Mouse (Mus musculus) thymus, adult 2 months (tissue): Measurements from ENCODE around the gene U2af1l4. TPM values are rescaled to one million over a fixed set of nuclear protein-coding genes. Genes with fewer than 3 reads are reported as not detected.

ENCODE experiments used
- DNase-seq: peaks from one replicate; pipeline ENCODE4 v3.0.0; 2021
- H3K27ac ChIP-seq: fragments of 200-500 bp; 2 replicates; pipeline ENCODE4 v1.5.1; 2012; ENCODE audit warnings: low read length, control low read depth; ENCODE audit not compliant: control insufficient read depth, insufficient read depth
- H3K27me3 ChIP-seq: fragments of 200-500 bp; 2 replicates; pipeline ENCODE4 v1.6.1; 2012; ENCODE audit warnings: mild to moderate bottlenecking, low read length, moderate library complexity, mixed read lengths; ENCODE audit not compliant: control insufficient read depth, insufficient read depth
- H3K36me3 ChIP-seq: fragments of 200-500 bp; 2 replicates; pipeline ENCODE4 v1.6.1; 2012; ENCODE audit warnings: mild to moderate bottlenecking, low read length, moderate library complexity; ENCODE audit not compliant: control insufficient read depth, insufficient read depth
- H3K4me1 ChIP-seq: fragments of 200-500 bp; replicated peaks from 2 replicates; pipeline ENCODE4 v1.6.1; 2012; ENCODE audit warnings: low read length; ENCODE audit not compliant: control insufficient read depth, insufficient read depth
- H3K4me3 ChIP-seq: fragments of 200-500 bp; 2 replicates; pipeline ENCODE4 v1.5.1; 2012; ENCODE audit warnings: mild to moderate bottlenecking, low read length, control low read depth, moderate library complexity; ENCODE audit not compliant: control insufficient read depth, insufficient read depth
- CTCF ChIP-seq: fragments of 200-500 bp; IDR thresholded peaks from 2 replicates; pipeline ENCODE4 v1.5.1; 2012; ENCODE audit warnings: mild to moderate bottlenecking, control low read depth, low read length, moderate library complexity, borderline replicate concordance; ENCODE audit not compliant: control insufficient read depth, poor library complexity, insufficient read depth; ENCODE audit errors: extremely low read depth
- POLR2A ChIP-seq: fragments of 200-500 bp; IDR thresholded peaks from 2 replicates; pipeline ENCODE4 v1.6.1; 2012; ENCODE audit warnings: mild to moderate bottlenecking, low read length, control low read depth, moderate library complexity; ENCODE audit not compliant: control insufficient read depth, poor library complexity, insufficient read depth; ENCODE audit errors: extremely low read depth
- WGBS: fragments of 180-500 bp; shearing (Covaris S2); methylation state at CpG from one replicate; pipeline ENCODE4 v1.1.7; 2018; 5-methylcytosine and 5-hydroxymethylcytosine counted together
- polyA plus RNA-seq: library from polyadenylated mRNA; depleted of rRNA; stranded (reverse); fragments of >200 nt; gene quantifications from 2 replicates; pipeline ENCODE4 v1.2.3, GENCODE M21; 2012

The U2af1l4 gene
- polyA plus RNA-seq, 1 experiment = 84.2 TPM

GRCm38 (mm10) chr7:30591605-30591951, 28.5 kb downstream of the U2af1l4 start:
- H3K27ac ChIP-seq = no peak overlapping the region
- H3K4me3 ChIP-seq = no peak overlapping the region
- H3K36me3 ChIP-seq = no peaks in the 10 kb centered on the region
- 95% methylated on average over 4 of the region's 4 CpGs for WGBS
- peaks cover 10% of the 10 kb centered on the region for H3K4me1 ChIP-seq
- no peaks in the 10 kb centered on the region for H3K27me3 ChIP-seq
- TF ChIP-seq POLR2A (no peak), CTCF (no peak)
- DNase-seq = no peak

- DNase-seq = no peak
- Histone ChIP-seq H3K27me3 (no peaks in the 10 kb centered on the region), H3K4me3 (no peak overlapping the region), H3K27ac (no peak overlapping the region), H3K4me1 (0 out of 2 replicates have a peak, but pooled peaks cover 4% of the 10 kb centered on the region), H3K36me3 (no peaks in the 10 kb centered on the region)
- WGBS = 66% methylated on average over 5 of the region's 5 CpGs
- no peak for TF ChIP-seq POLR2A
- no peak for TF ChIP-seq CTCF
Measured at GRCm38 (mm10) chr7:30592772-30593423, 29.8 kb downstream of the U2af1l4 start.

GRCm38 (mm10) chr7:30593579-30594509, 30.7 kb downstream of the U2af1l4 start:
- no peak for DNase-seq
- WGBS = 85% methylated on average over 10 of the region's 10 CpGs
- H3K36me3 ChIP-seq = no peaks in the 10 kb centered on the region
- no peak overlapping the region for H3K27ac ChIP-seq
- no peak for TF ChIP-seq CTCF
- no peak for TF ChIP-seq POLR2A
- H3K4me3 ChIP-seq = no peak overlapping the region
- 0 out of 2 replicates have a peak, but pooled peaks cover 4% of the 10 kb centered on the region for H3K4me1 ChIP-seq
- no peaks in the 10 kb centered on the region for H3K27me3 ChIP-seq

- no peaks in the 10 kb centered on the region for H3K27me3 ChIP-seq
- H3K4me3 ChIP-seq = no peak overlapping the region
- 0 out of 2 replicates have a peak, but pooled peaks cover 3% of the 10 kb centered on the region for H3K4me1 ChIP-seq
- H3K36me3 ChIP-seq = no peaks in the 10 kb centered on the region
- no peak for TF ChIP-seq POLR2A
- TF ChIP-seq CTCF = no peak
- DNase-seq = no peak
- 55% methylated on average over 4 of the region's 4 CpGs for WGBS
- no peak overlapping the region for H3K27ac ChIP-seq
Measured at GRCm38 (mm10) chr7:30594510-30595024, 31.5 kb downstream of the U2af1l4 start.

GRCm38 (mm10) chr7:30596093-30596492, 33.0 kb downstream of the U2af1l4 start:
- no peak for TF ChIP-seq POLR2A
- no peak for TF ChIP-seq CTCF
- 81% methylated on average over 5 of the region's 5 CpGs for WGBS

GRCm38 (mm10) chr7:30596811-30597210, 33.7 kb downstream of the U2af1l4 start:
- TF ChIP-seq POLR2A = no peak
- TF ChIP-seq CTCF = no peak
- DNase-seq = no peak
- no peaks in the 10 kb centered on the region for H3K27me3 ChIP-seq
- H3K27ac ChIP-seq = no peak overlapping the region
- no peaks in the 10 kb centered on the region for H3K4me1 ChIP-seq
- H3K4me3 ChIP-seq = no peak overlapping the region
- H3K36me3 ChIP-seq = no peaks in the 10 kb centered on the region
- 88% methylated on average over 5 of the region's 5 CpGs for WGBS

More at GRCm38 (mm10) chr7:30596093-30596492, 33.0 kb downstream of the U2af1l4 start:
- H3K27me3 ChIP-seq = no peaks in the 10 kb centered on the region
- H3K36me3 ChIP-seq = no peaks in the 10 kb centered on the region
- no peak for DNase-seq
- H3K4me1 ChIP-seq = no peaks in the 10 kb centered on the region
- H3K4me3 ChIP-seq = no peak overlapping the region
- H3K27ac ChIP-seq = no peak overlapping the region
